Mouse (Mus musculus) liver, embryonic 15.5 days (tissue): ENCODE results near the gene Hba-x. TPM values are rescaled to one million over a fixed set of nuclear protein-coding genes. Genes with fewer than 3 reads are reported as not detected.
"Not testable (repeated sequence)": the region's sequence is repeated elsewhere in the genome, so short reads cannot be mapped to it uniquely, and the experiment has no call there.

ENCODE experiments used
- ATAC-seq: fragments of 200-750 bp; cut with Nextera tagmentation; 2 replicates; pipeline ENCODE4 v1.8.0; 2017; ENCODE audit warnings: moderate number of reproducible peaks, mild to moderate bottlenecking, moderate library complexity; ENCODE audit not compliant: insufficient read depth
- H3K27ac ChIP-seq: fragments of 300-500 bp; sonication (generic); replicated peaks from 2 replicates; pipeline ENCODE4 v1.5.1; 2015; ENCODE audit warnings: mild to moderate bottlenecking, inconsistent platforms
- H3K27me3 ChIP-seq: fragments of 300-500 bp; sonication (generic); 2 replicates; pipeline ENCODE4 v1.6.1; 2015; ENCODE audit warnings: mild to moderate bottlenecking, inconsistent platforms
- H3K36me3 ChIP-seq: fragments of 300-500 bp; sonication (generic); replicated peaks from 2 replicates; pipeline ENCODE4 v1.6.1; 2015; ENCODE audit warnings: moderate library complexity, mild to moderate bottlenecking, inconsistent platforms
- H3K4me1 ChIP-seq: fragments of 300-500 bp; sonication (generic); replicated peaks from 2 replicates; pipeline ENCODE4 v1.6.1; 2015; ENCODE audit warnings: inconsistent platforms
- H3K4me2 ChIP-seq: fragments of 300-500 bp; sonication (generic); 2 replicates; pipeline ENCODE4 v1.6.1; 2015; ENCODE audit warnings: moderate library complexity, mild to moderate bottlenecking, inconsistent platforms
- H3K4me3 ChIP-seq: fragments of 300-500 bp; sonication (generic); replicated peaks from 2 replicates; pipeline ENCODE4 v1.5.1; 2015; ENCODE audit warnings: mild to moderate bottlenecking, inconsistent platforms
- H3K9ac ChIP-seq: fragments of 300-500 bp; sonication (generic); 2 replicates; pipeline ENCODE4 v1.6.1; 2015; ENCODE audit warnings: moderate library complexity, mild to moderate bottlenecking, inconsistent platforms
- H3K9me3 ChIP-seq: fragments of 300-500 bp; sonication (generic); replicated peaks from 2 replicates; pipeline ENCODE4 v1.6.1; 2016; ENCODE audit warnings: inconsistent platforms
- WGBS: fragments of 180-500 bp; shearing (Covaris S2); methylation state at CpG from one replicate; pipeline ENCODE4 v1.1.7; 2015; ENCODE audit warnings: mixed read lengths; ENCODE audit not compliant: insufficient replicate concordance; 5-methylcytosine and 5-hydroxymethylcytosine counted together
- polyA plus RNA-seq: library from polyadenylated mRNA; unstranded; fragments of >200 nt; fragmentation: Nextera tagmentation; extraction: Ambion mirVana; gene quantifications from 2 replicates; pipeline ENCODE4 v1.2.1, GENCODE M21; 2015

Gene Hba-x
- polyA plus RNA-seq, 1 experiment from 2014 or later = 109 TPM

GRCm38 (mm10) chr11:32285887-32286286, 9.7 kb downstream of the Hba-x start:
- ATAC-seq = 0 out of 2 replicates have a peak, but pooled peaks have one; percentile 0
- H3K27ac ChIP-seq = peak overlapping the region; percentile 98

DNA sequence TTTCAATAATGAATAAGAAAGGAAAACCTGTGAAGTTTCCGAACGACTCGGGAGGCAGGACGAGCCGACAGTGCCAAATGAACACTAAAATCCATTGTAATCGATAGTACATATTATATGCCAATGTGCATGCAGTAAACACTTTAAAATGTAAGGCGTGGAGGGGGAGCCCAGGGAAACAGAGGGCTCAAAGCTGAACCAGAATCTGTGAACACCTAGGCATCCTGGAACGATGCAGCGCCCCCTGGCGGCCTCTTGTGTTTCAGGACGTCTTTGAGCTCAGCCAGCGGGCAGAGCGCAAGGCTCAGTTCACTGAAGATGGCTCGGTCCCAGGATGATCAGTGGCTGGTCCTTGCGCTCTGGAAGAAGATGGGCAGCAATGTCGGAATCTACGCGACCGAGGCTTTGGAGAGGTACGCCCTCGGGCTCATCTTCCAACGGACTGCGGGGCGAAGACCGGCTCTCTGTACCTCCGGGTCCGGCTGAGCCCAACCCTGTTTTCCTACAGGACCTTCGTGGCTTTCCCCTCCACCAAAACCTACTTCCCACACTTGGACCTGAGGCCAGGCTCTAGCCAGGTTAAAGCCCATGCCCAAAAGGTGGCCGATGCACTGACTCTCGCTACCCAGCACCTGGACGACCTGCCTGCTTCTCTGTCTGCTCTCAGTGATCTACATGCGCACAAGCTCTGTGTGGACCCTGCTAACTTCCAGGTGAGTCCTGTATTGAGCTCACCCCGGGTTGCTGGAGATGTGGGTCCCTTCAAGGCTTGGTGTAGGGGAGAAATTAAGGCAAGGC, 10.7 kb downstream of the Hba-x start, which contains the start of gene Hbq1b:
Hbq1b (plus strand) TSS at position 271 of the 798 bp plus-strand sequence.
- peaks cover 31% of the 10 kb centered on the region for H3K36me3 ChIP-seq
- H3K4me3 ChIP-seq = peak within 1 kb of the TSS; percentile 64
- H3K27me3 ChIP-seq, H3K9me3 ChIP-seq, ATAC-seq: not testable (repeated sequence)
- 12% methylated on average over 31 of the region's 33 CpGs for WGBS
- H3K27ac ChIP-seq = peak within 1 kb of the TSS; percentile 98
- peaks cover 45% of the 10 kb centered on the region for H3K4me1 ChIP-seq
- peak within 1 kb of the TSS; percentile 79 for H3K9ac ChIP-seq
- H3K4me2 ChIP-seq = peak within 1 kb of the TSS; percentile 70

More at GRCm38 (mm10) chr11:32285887-32286286, 9.7 kb downstream of the Hba-x start:
- not testable (repeated sequence) for H3K9me3 ChIP-seq, H3K27me3 ChIP-seq
- peaks cover 22% of the 10 kb centered on the region for H3K36me3 ChIP-seq
- H3K4me2 ChIP-seq = peak overlapping the region; percentile 70
- H3K4me1 ChIP-seq = peaks cover 45% of the 10 kb centered on the region
- H3K4me3 ChIP-seq = peak overlapping the region; percentile 64
- peak overlapping the region; percentile 79; the same call in 1 of the 2 replicates for H3K9ac ChIP-seq

- H3K9me3 ChIP-seq = no peaks in the 10 kb centered on the region
- no peaks in the 10 kb centered on the region for H3K27me3 ChIP-seq
- H3K4me2 ChIP-seq = peak overlapping the region; percentile 70
- peaks cover 46% of the 10 kb centered on the region for H3K4me1 ChIP-seq
- peak overlapping the region; percentile 79 for H3K9ac ChIP-seq
- WGBS = 54% methylated on average over 9 of the region's 9 CpGs
- H3K36me3 ChIP-seq = peaks cover 31% of the 10 kb centered on the region
- H3K4me3 ChIP-seq = peak overlapping the region; percentile 64
- peak overlapping the region; percentile 98 for H3K27ac ChIP-seq
- no peak for ATAC-seq
These were observed 11.3 kb downstream of the Hba-x start for GRCm38 (mm10) chr11:32287493-32287825.

DNA sequence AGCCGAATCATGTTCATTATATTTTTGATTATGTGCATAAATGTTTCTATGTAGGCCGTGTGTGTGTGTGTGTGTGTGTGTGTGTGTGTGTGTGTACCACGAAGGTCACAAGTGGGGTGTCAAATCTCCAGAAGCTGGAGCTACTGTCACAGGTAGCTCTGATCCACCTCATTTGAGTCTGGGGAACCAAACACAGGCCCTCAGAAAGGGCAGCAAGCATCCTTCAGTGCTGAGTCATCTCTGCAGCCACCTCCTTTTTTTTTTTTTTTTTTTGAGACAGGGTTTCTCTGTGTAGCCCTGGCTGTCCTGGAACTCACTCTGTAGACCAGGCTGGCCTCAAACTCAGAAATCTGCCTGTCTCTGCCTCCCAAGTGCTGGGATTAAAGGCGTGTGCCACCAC, 16.6 kb downstream of the Hba-x start:
- peak overlapping the region; percentile 67 for H3K9ac ChIP-seq
- H3K27ac ChIP-seq = peak overlapping the region; percentile 98
- ATAC-seq, H3K9me3 ChIP-seq, H3K27me3 ChIP-seq: not testable (repeated sequence)
- H3K4me1 ChIP-seq = peaks cover 70% of the 10 kb centered on the region
- peaks cover 40% of the 10 kb centered on the region for H3K36me3 ChIP-seq
- peak overlapping the region; percentile 70 for H3K4me2 ChIP-seq
- WGBS = 55% methylated on average over 4 of the region's 4 CpGs
- H3K4me3 ChIP-seq = peak overlapping the region; percentile 30

DNA sequence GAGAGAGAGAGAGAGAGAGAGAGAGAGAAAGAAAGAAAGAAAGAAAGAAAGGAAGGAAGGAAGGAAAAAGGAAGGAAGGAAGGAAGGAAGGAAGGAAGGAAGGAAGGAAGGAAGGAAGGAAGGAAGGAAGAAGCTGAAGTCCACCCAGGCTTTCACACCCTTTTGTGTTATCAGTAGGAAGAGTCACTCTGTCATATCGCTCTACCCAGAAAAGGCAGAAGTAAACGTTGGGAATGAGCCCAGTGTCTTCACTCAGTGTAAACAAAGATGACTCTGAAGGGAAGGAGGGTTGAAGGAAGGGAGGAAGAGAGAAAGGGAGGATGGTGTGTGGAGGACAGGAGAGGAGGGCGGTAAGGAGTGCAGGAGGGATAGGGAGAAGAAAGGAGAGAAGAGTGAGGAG, 17.3 kb downstream of the Hba-x start:
- 0 out of 2 replicates have a peak, but pooled peaks have one; percentile 8 for ATAC-seq
- Histone ChIP-seq H3K4me1 (peaks cover 67% of the 10 kb centered on the region), H3K9ac (peak overlapping the region; percentile 70), H3K36me3 (peaks cover 38% of the 10 kb centered on the region), H3K4me2 (peak overlapping the region; percentile 70), H3K4me3 (peak overlapping the region; percentile 49), H3K27ac (peak overlapping the region; percentile 98)
- not testable (repeated sequence) for H3K9me3 ChIP-seq, H3K27me3 ChIP-seq
- WGBS = 32% methylated on average over 3 of the region's 3 CpGs

GRCm38 (mm10) chr11:32296203-32296602, 20.0 kb downstream of the Hba-x start, which contains the start of gene Hba-a2:
Gene Hba-a2 (plus strand): TSS chr11:32296489.
- ATAC-seq = peak; percentile 77
- Histone ChIP-seq H3K4me3 (peak within 1 kb of the TSS; percentile 58), H3K27ac (peak within 1 kb of the TSS; percentile 98), H3K9ac (peak within 1 kb of the TSS; percentile 70), H3K36me3 (peaks cover 23% of the 10 kb centered on the region; the same call in 1 of the 2 replicates), H3K4me1 (peaks cover 53% of the 10 kb centered on the region), H3K4me2 (peak within 1 kb of the TSS; percentile 70)
- not testable (repeated sequence) for H3K27me3 ChIP-seq, H3K9me3 ChIP-seq
- WGBS = no CpG with 5 or more reads among the region's 4 CpGs

DNA sequence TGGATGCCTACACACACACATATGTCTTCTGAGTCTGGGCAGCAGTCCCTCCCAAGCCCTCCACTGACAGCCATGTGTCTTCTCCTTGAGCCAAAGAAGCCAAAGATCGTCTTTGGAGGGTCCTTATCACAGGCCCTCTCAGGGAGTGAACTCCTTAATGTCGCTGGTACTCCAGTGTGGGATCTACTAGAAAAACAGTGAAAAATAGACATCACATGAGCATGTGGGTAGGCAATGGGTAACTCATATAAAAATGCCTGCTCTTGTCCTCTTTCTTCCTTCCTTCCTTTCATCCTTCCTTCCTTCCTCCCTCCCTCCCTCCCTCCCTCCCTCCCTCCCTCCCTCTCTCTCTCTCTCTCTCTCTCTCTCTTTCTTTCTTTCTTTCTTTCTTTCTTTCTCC, 21.2 kb downstream of the Hba-x start:
- ATAC-seq = peak; percentile 6
- WGBS = 10% methylated on average over 2 of the region's 2 CpGs
- Histone ChIP-seq H3K4me3 (peak overlapping the region; percentile 58), H3K27ac (peak overlapping the region; percentile 95), H3K36me3 (peaks cover 30% of the 10 kb centered on the region), H3K4me2 (peak overlapping the region; percentile 47), H3K9ac (peak overlapping the region; percentile 57), H3K27me3 (peaks cover 21% of the 10 kb centered on the region), H3K4me1 (peaks cover 47% of the 10 kb centered on the region)
- not testable (repeated sequence) for H3K9me3 ChIP-seq

GRCm38 (mm10) chr11:32297866-32298531, 21.8 kb downstream of the Hba-x start:
- H3K9ac ChIP-seq = 0 out of 2 replicates have a peak overlapping the region, but pooled peaks have one; percentile 43
- peaks cover 25% of the 10 kb centered on the region for H3K27me3 ChIP-seq
- peaks cover 48% of the 10 kb centered on the region for H3K4me1 ChIP-seq
- peak overlapping the region; percentile 58 for H3K4me3 ChIP-seq
- H3K27ac ChIP-seq = peak overlapping the region; percentile 95
- H3K9me3 ChIP-seq = no peaks in the 10 kb centered on the region
- 65% methylated on average over 1 of the region's 1 CpGs for WGBS
- ATAC-seq = peak; percentile 34
- peaks cover 36% of the 10 kb centered on the region for H3K36me3 ChIP-seq
- peak overlapping the region; percentile 47 for H3K4me2 ChIP-seq

DNA sequence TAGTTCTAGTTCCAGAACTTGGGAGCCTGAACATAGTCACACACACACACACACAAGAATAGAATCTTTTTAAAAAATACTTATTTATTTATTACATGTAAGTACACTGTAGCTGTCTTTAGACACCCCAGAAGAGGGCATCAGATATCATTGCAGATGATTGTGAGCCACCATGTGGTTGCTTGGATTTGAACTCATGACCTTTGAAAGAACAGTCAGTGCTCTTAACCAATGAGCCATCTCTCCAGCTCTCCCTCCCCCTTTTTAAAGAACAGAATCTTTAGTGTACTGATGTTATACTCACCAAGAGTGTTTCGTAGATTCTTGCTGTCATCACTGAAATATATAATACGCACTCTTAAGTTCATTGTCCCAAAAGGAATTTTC, 22.3 kb downstream of the Hba-x start:
- peaks cover 46% of the 10 kb centered on the region for H3K4me1 ChIP-seq
- H3K27me3 ChIP-seq = peaks cover 28% of the 10 kb centered on the region
- peak overlapping the region; percentile 47 for H3K4me2 ChIP-seq
- H3K36me3 ChIP-seq = peaks cover 40% of the 10 kb centered on the region
- H3K9me3 ChIP-seq = no peaks in the 10 kb centered on the region
- H3K4me3 ChIP-seq = peak overlapping the region; percentile 58
- ATAC-seq = no peak
- WGBS = 91% methylated on average over 2 of the region's 2 CpGs
- H3K9ac ChIP-seq = no peak overlapping the region
- H3K27ac ChIP-seq = peak overlapping the region; percentile 95

DNA sequence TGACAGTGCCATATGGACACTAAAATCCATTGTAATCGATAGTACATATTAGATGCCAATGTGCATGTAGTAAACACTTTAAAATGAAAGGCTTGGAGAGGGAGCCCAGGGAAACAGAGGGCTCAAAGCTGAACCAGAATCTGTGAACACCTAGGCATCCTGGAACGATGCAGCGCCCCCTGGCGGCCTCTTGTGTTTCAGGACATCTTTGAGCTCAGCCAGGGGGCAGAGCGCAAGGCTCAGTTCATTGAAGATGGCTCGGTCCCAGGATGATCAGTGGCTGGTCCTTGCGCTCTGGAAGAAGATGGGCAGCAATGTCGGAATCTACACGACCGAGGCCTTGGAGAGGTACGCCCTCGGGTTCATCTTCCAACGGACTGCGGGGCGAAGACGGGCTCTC, 23.7 kb downstream of the Hba-x start, which contains the start of gene Hbq1a:
Hbq1a (plus strand) TSS at position 205 of the 400 bp plus-strand sequence.
- Histone ChIP-seq H3K4me3 (peak within 1 kb of the TSS; percentile 53), H3K4me1 (peaks cover 32% of the 10 kb centered on the region), H3K9ac (peak within 1 kb of the TSS; percentile 54), H3K36me3 (peaks cover 37% of the 10 kb centered on the region), H3K4me2 (peak within 1 kb of the TSS; percentile 68), H3K27me3 (peaks cover 36% of the 10 kb centered on the region), H3K27ac (peak within 1 kb of the TSS; percentile 88)
- H3K9me3 ChIP-seq, ATAC-seq: not testable (repeated sequence)
- 7% methylated on average over 16 of the region's 16 CpGs for WGBS
